Mouse (Mus musculus): ENCODE results near the gene Dhtkd1. TPM values are rescaled to one million over a fixed set of nuclear protein-coding genes. Genes with fewer than 3 reads are reported as not detected.
"Not testable (repeated sequence)": the region's sequence is repeated elsewhere in the genome, so short reads cannot be mapped to it uniquely, and the experiment has no call there.

The Dhtkd1 gene
- polyA plus RNA-seq, 1 experiment from 2014 or later = 5.3 TPM

- no peaks in the 10 kb centered on the region for H3K27me3 ChIP-seq (ENCODE audit: insufficient read depth, low read length)
- H3K4me3 ChIP-seq (ENCODE audit: low read depth, low read length) = no peak overlapping the region
- DNase-seq (no peak), ATAC-seq (no peak)
- no peak overlapping the region for H3K4me2 ChIP-seq (ENCODE audit: low read depth, low read length)
- H3K27ac ChIP-seq (ENCODE audit: low read depth) = no peak overlapping the region
- H3K9me3 ChIP-seq (ENCODE audit: low read length) = no peaks in the 10 kb centered on the region
- H3K9ac ChIP-seq (replicated peaks) = no peak overlapping the region
- WGBS (ENCODE audit: insufficient replicate concordance) = 82% methylated on average over 9 of the region's 9 CpGs
- peaks cover 8% of the 10 kb centered on the region for H3K4me1 ChIP-seq (ENCODE audit: insufficient read depth)
- no peak for TF ChIP-seq EP300 (IDR thresholded peaks at IDR 0.05; ENCODE audit: low read depth)
- TF ChIP-seq CTCF (IDR thresholded peaks at IDR 0.05; ENCODE audit: low read depth) = no peak
- peaks cover 37% of the 10 kb centered on the region for H3K36me3 ChIP-seq (replicated peaks; ENCODE audit: insufficient read depth, low read length)
Observed at GRCm38 (mm10) chr2:5957705-5958104, 15.1 kb upstream of the Dhtkd1 start.

GRCm38 (mm10) chr2:5951621-5952211, 9.1 kb upstream of the Dhtkd1 start:
- Histone ChIP-seq H3K4me2 (ENCODE audit: low read depth, low read length) (peak overlapping the region; percentile 95), H3K4me3 (ENCODE audit: low read depth, low read length) (peak overlapping the region; percentile 97), H3K9ac (replicated peaks) (peak overlapping the region; percentile 97), H3K36me3 (replicated peaks; ENCODE audit: insufficient read depth, low read length) (0 out of 2 replicates have a peak, but pooled peaks cover 2% of the 10 kb centered on the region), H3K27ac (ENCODE audit: low read depth) (peak overlapping the region; percentile 97), H3K27me3 (ENCODE audit: insufficient read depth, low read length) (no peaks in the 10 kb centered on the region), H3K4me1 (ENCODE audit: insufficient read depth) (peaks cover 17% of the 10 kb centered on the region), H3K9me3 (ENCODE audit: low read length) (no peaks in the 10 kb centered on the region)
- TF ChIP-seq CTCF (IDR thresholded peaks at IDR 0.05; ENCODE audit: low read depth) (no peak), EP300 (IDR thresholded peaks at IDR 0.05; ENCODE audit: low read depth) (no peak)
- peak; percentile 70 for DNase-seq
- under 1% methylated on average over 42 of the region's 46 CpGs for WGBS (ENCODE audit: insufficient replicate concordance)
- ATAC-seq = peak; percentile 51

GRCm38 (mm10) chr2:5950766-5951595, 8.4 kb upstream of the Dhtkd1 start, which contains the start of gene Upf2:
Gene Upf2, plus strand, starts transcription at chr2:5951469.
- Histone ChIP-seq H3K4me1 (ENCODE audit: insufficient read depth) (peaks cover 17% of the 10 kb centered on the region), H3K27me3 (ENCODE audit: insufficient read depth, low read length) (no peaks in the 10 kb centered on the region), H3K36me3 (replicated peaks; ENCODE audit: insufficient read depth, low read length) (0 out of 2 replicates have a peak, but pooled peaks cover 2% of the 10 kb centered on the region), H3K4me2 (ENCODE audit: low read depth, low read length) (peak within 1 kb of the TSS; percentile 95), H3K4me3 (ENCODE audit: low read depth, low read length) (peak within 1 kb of the TSS; percentile 97), H3K9ac (replicated peaks) (peak within 1 kb of the TSS; percentile 97), H3K9me3 (ENCODE audit: low read length) (no peaks in the 10 kb centered on the region), H3K27ac (ENCODE audit: low read depth) (peak within 1 kb of the TSS; percentile 97)
- peak; percentile 94 for TF ChIP-seq EP300 (IDR thresholded peaks at IDR 0.05; ENCODE audit: low read depth)
- TF ChIP-seq CTCF (IDR thresholded peaks at IDR 0.05; ENCODE audit: low read depth) = 0 out of 2 replicates have a peak, but pooled peaks have one; percentile 7
- WGBS (ENCODE audit: insufficient replicate concordance) = under 1% methylated on average over 34 of the region's 54 CpGs
- DNase-seq (peak; percentile 97), ATAC-seq (peak; percentile 95)

- peak overlapping the region; percentile 97 for H3K4me3 ChIP-seq (ENCODE audit: low read depth, low read length)
- H3K27me3 ChIP-seq (ENCODE audit: insufficient read depth, low read length) = no peaks in the 10 kb centered on the region
- DNase-seq = peak; percentile 54
- H3K4me2 ChIP-seq (ENCODE audit: low read depth, low read length) = peak overlapping the region; percentile 95
- no peaks in the 10 kb centered on the region for H3K9me3 ChIP-seq (ENCODE audit: low read length)
- H3K4me1 ChIP-seq (ENCODE audit: insufficient read depth) = peaks cover 13% of the 10 kb centered on the region
- peak overlapping the region; percentile 72 for H3K9ac ChIP-seq (replicated peaks)
- no peak for TF ChIP-seq CTCF (IDR thresholded peaks at IDR 0.05; ENCODE audit: low read depth)
- TF ChIP-seq EP300 (IDR thresholded peaks at IDR 0.05; ENCODE audit: low read depth) = no peak
- 4% methylated on average over 6 of the region's 6 CpGs for WGBS (ENCODE audit: insufficient replicate concordance)
- 0 out of 2 replicates have a peak, but pooled peaks cover under 1% of the 10 kb centered on the region for H3K36me3 ChIP-seq (replicated peaks; ENCODE audit: insufficient read depth, low read length)
- ATAC-seq = peak; percentile 21
- peak overlapping the region; percentile 97 for H3K27ac ChIP-seq (ENCODE audit: low read depth)
Observed at GRCm38 (mm10) chr2:5950305-5950704, 7.7 kb upstream of the Dhtkd1 start.

GRCm38 (mm10) chr2:5949821-5950220, 7.2 kb upstream of the Dhtkd1 start:
- Histone ChIP-seq H3K4me2 (ENCODE audit: low read depth, low read length) (peak overlapping the region; percentile 95), H3K4me1 (ENCODE audit: insufficient read depth) (peaks cover 12% of the 10 kb centered on the region), H3K27ac (ENCODE audit: low read depth) (peak overlapping the region; percentile 97), H3K4me3 (ENCODE audit: low read depth, low read length) (peak overlapping the region; percentile 97)
- H3K27me3 ChIP-seq (ENCODE audit: insufficient read depth, low read length); ATAC-seq; H3K9me3 ChIP-seq (ENCODE audit: low read length); H3K36me3 ChIP-seq (replicated peaks; ENCODE audit: insufficient read depth, low read length); H3K9ac ChIP-seq (replicated peaks); DNase-seq: not testable (repeated sequence)
- WGBS (ENCODE audit: insufficient replicate concordance) = 88% methylated on average over 9 of the region's 9 CpGs

GRCm38 (mm10) chr2:5948964-5949363, 6.4 kb upstream of the Dhtkd1 start:
- no peak overlapping the region for H3K27ac ChIP-seq (ENCODE audit: low read depth)
- TF ChIP-seq EP300 (IDR thresholded peaks at IDR 0.05; ENCODE audit: low read depth) = no peak
- TF ChIP-seq CTCF (IDR thresholded peaks at IDR 0.05; ENCODE audit: low read depth) = 0 out of 2 replicates have a peak, but pooled peaks have one; percentile 1
- WGBS (ENCODE audit: insufficient replicate concordance) = 82% methylated on average over 2 of the region's 2 CpGs
- no peaks in the 10 kb centered on the region for H3K36me3 ChIP-seq (replicated peaks; ENCODE audit: insufficient read depth, low read length)
- no peaks in the 10 kb centered on the region for H3K27me3 ChIP-seq (ENCODE audit: insufficient read depth, low read length)
- ATAC-seq = no peak
- no peaks in the 10 kb centered on the region for H3K9me3 ChIP-seq (ENCODE audit: low read length)
- H3K4me2 ChIP-seq (ENCODE audit: low read depth, low read length) = no peak overlapping the region
- H3K4me3 ChIP-seq (ENCODE audit: low read depth, low read length) = no peak overlapping the region
- H3K9ac ChIP-seq (replicated peaks) = no peak overlapping the region
- no peak for DNase-seq
- peaks cover 12% of the 10 kb centered on the region for H3K4me1 ChIP-seq (ENCODE audit: insufficient read depth)
